Mouse (Mus musculus) ES-Bruce4 (cell line): ENCODE results near the gene Txk.

Experiments used
- CTCF ChIP-seq: IDR thresholded peaks from one replicate; pipeline ENCODE4 v1.8.1; 2011; ENCODE audit warnings: low read depth, low read length
- EP300 ChIP-seq: IDR thresholded peaks from 2 replicates; pipeline ENCODE4 v1.6.1; 2011; ENCODE audit warnings: low read depth, low read length; ENCODE audit not compliant: insufficient read depth
- POLR2A ChIP-seq: IDR thresholded peaks from one replicate; pipeline ENCODE4 v1.8.1; 2011; ENCODE audit warnings: low read length; ENCODE audit not compliant: insufficient read depth

GRCm38 (mm10) chr5:72709976-72710375 lies 42.6 kb downstream of the Txk start:
- no peak for TF ChIP-seq POLR2A
- TF ChIP-seq CTCF: no peak
- no peak for TF ChIP-seq EP300
